Mouse (Mus musculus): ENCODE measurements around the gene Mycl.
A peak's percentile ranks its signal among the peaks of the same experiment; 100 is the strongest.
"Not testable (repeated sequence)": the region's sequence is repeated elsewhere in the genome, so short reads cannot be mapped to it uniquely, and the experiment has no call there.

Gene Mycl

DNA sequence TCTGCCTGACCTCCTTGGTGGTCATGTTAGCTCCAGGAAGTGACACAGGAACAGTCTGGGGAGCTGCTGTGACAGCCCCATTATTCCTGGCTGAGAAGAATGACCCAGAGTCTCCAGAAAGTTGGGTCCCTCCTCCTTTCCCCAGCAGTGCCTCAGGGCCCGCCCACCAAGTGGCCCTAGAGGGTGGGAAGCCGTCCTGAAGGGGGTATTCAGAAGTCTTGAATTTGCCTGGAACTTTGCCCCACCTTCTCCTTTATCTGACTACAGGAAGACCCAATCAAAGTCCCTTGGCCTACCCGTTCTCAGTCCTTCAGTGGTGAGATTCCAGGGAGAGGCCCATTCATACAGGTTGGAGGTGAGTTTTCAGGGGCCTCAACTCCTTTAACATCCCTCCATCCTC, 13.5 kb upstream of the Mycl start:
- no peak for DNase-seq

DNA sequence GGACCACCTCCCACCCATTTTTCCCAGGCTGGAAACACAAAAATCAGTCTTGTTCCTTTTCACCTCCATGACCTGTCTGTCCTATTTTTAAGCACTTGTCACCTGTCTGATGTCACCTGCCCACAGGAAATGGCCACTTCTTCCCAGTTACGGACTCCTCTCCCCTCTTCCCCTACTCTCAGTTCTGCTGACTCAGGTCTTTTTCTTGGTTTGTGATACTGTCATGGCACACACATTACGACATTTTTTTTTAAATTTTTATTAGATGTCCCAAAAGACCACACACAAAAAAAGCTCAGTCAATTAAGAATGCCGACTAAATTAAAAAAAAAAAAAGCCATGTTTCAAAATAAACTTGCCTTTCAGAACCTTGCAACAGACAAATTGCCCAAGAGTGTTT, 12.9 kb upstream of the Mycl start:
- DNase-seq = no peak

DNA sequence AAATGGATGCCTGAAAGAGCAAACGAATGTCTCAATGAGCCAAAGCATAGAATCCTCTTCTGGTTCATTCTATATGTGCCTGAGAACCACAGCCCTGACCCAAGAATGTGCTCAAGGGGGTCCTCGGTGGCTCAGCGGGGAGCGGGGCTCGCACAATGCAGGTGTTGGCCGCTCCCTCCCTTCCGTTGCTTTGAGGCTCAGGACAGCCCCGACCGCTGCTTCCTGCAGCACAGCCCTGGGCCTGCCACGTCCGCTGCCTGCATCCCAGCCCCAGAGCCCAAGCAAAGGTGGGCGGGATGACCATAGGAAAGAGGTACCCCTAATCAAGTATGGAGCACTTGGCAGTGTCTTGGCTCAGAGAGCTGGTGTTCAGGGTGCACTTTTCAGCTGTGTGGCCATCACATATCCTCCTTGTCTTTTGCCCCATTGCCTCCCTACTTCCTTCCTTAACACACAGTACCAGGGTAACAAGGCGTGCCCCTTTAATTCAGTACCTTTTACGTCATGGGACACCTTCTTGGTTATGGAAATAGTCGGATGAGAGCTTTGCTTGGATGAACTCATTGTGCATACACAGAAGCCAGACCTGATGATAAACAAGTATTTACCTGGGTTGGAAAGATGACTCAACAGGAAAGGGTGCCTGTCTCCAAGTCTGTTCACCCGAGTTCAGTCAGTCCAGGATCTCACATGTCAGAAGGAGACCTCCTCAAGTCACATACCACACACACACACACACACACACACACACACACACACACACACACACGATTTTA, 11.8 kb upstream of the Mycl start:
- DNase-seq = peak; percentile 70

DNA sequence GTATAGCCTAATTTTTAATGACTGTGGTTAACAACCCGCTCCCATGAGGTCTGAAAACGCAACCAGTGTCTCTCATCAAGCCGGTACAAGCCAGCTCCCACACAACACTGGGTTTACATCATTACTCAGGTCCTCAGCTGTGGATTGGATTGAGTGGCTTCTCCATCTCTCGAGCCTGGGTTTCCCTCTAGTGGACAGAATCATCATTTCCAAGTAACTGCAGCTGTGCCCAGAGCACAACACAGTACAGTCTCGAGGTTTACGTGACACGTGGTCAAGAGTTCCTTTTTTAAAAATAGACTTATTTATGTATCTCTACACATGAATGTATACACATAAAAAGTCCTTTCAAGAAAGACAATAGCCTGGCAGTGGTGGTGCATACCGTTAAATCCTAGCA, 10.3 kb upstream of the Mycl start:
- DNase-seq = peak; percentile 63

DNA sequence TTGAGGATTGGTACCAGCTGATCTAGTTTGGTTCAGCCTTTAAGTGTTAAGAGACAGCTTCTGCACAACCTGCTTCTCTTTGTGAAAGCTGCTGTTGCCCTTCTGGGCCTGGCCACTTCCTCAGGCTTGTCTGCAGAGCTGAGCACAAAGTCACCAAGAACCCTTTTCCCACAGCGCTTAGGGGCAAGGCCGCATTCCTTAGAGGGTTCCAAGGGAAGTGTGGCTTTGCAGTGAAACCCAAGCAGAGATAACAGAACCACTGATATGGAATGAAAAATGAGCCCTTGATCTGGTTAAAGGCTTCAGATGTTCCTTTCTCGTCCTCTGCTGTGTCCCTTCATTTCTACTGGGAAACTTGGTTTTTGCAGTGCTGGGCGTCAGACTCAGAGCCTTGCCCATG, 8.0 kb upstream of the Mycl start:
- no peak for DNase-seq

DNA sequence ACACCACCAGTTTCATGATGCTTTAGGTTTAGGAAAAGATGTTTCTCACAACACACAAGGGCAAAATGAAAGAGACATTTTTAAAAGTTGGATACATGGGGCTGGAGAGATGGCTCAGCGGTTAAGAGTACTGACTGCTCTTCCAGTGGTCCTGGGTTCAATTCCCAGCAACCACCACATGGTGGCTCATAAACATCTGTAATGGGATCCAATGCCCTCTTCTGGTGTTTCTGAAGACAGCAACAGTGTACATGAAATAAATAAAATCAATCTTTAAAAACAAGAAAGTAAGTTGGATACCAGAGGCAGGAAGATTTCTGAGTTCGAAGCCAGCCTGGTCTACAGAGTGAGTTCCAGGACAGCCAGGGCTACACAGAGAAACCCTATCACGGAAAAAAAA, 7.4 kb upstream of the Mycl start:
- peak; percentile 27 for DNase-seq

DNA sequence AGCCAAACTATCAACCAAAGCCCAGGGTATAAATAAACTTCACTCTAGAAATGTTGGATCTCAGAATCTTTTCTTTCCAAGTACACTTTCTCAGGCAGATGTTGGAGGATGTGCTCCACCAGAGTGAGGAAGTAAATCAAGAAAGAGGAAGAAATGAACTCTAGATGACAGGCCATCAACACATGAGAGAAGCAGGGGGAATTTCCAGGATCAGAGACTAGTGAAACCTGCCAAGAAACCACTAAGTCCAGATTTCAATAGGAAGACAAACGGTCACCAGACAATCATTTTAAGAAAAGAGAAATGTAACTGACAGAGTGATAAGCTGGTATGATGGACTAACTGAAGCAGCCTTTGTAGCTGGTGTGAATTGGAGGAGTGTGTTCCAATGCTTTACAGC, 4.3 kb upstream of the Mycl start:
- no peak for DNase-seq

DNA sequence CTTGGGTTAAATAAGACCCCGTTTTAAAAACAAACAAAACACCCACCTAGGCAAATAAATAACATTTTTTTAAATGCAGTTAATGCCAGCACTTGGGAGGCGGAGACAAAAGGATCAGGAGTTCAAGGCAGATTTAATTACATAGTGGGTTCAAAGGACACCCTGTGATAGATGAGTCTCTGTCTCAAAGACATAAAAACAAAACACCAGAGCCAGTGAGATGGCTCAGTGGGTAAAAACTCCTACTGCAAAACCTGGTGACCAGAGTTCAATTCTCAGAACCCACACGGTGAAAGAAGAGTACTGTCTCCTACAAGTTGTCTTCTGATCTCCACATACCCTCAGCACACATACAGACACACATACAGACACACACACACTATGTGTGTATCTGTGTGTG, 3.2 kb upstream of the Mycl start:
- DNase-seq = no peak

DNA sequence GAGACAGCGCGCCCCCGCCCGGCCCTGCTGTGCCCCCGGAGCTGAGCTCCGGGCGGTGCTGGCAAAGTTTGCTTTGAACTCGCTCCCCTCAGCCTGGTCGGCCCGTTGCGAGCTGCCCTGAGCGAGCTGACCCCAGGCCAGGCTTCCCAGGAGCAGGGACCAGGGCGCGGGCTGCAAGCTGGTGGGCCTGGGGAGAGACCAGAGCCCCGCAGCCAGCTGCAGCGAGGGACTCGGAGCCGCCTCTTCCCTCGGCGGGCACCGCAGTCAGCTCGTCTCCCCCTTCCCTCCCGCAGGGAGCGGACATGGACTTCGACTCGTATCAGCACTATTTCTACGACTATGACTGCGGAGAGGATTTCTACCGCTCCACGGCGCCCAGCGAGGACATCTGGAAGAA, 767 bp downstream of the Mycl start:
- DNase-seq = peak; percentile 46

DNA sequence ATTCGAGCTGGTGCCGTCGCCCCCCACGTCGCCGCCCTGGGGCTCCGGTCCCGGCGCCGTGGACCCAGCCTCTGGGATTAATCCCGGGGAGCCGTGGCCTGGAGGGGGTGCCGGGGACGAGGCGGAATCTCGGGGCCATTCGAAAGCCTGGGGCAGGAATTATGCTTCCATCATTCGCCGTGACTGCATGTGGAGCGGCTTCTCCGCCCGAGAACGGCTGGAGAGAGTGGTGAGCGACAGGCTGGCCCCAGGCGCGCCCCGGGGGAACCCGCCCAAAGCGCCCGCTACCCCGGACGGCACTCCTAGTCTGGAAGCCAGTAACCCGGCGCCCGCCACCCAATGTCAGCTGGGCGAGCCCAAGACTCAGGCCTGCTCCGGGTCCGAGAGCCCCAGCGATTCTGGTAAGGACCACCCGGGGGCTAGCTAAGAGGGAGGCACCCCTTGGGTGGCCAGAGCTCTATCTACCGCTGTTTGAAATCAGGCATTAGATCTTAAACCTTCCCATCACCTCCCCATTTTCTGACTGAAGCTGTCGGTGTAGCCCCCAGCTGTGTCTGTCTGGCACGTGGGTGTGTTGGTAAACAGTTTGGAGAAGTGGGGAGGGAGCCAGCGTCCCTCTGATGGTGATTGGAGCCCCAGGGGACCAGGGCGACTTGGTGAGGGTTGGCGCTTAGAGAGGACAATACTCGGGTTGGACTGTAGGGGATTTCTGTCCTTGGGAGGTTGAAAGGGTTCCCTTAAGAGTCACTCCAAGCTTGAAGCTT, 1.3 kb downstream of the Mycl start:
- DNase-seq = peak; percentile 17

DNA sequence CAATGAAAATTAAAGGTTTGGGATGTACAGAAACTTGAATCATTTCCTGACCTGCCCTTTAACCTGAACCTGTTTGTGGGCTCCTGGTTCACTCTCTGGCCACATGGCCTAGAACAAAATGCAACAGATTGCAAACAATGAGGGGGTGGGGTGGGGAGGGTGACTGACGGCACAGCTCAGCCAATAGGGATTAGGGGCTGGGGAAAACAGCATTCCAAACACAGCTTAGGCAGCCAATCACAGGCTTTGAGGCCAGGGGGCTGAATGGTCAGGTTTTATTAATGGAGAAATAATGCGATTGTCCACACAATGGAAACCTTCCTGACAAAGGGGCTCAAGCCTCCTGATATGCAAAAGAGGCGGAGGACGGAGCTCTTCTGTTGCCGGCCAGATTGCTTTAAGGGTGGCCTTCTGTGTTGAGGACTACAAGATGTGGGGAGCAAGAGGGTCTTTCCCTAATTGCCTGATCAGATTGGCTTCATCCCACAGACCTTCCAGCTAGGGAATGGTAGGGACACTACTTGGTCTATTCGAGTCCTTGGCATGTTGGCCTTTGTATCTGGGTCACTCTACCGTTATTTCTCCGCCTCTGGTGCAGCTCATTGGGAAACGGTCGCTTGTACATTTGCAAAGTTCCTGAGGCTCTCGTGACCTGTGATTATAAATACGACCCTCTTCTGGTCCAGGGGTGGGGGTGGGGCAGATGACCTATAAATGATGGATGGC, 3.2 kb downstream of the Mycl start:
- no peak for DNase-seq

DNA sequence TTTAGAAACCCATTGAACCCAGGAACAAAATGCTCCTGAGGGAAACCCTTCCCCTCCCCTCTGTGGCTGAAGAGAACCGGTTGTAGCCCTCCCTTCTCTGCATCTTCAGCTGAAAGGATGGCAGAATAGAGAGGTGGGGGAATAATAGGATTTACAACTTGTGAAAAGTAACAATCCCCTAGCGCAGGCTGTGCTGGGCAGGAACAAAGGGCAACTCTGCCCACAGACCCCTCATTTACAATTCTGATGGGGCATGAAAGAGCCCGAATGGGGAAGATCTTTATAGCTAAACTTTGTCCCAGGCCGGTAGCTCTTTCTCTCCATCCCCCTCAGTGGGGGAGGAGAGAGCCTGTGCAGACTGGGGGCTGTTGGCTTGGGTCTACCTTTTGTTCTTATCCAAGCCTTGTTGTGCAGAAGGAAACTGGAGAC, 3.8 kb downstream of the Mycl start:
- DNase-seq = no peak

DNA sequence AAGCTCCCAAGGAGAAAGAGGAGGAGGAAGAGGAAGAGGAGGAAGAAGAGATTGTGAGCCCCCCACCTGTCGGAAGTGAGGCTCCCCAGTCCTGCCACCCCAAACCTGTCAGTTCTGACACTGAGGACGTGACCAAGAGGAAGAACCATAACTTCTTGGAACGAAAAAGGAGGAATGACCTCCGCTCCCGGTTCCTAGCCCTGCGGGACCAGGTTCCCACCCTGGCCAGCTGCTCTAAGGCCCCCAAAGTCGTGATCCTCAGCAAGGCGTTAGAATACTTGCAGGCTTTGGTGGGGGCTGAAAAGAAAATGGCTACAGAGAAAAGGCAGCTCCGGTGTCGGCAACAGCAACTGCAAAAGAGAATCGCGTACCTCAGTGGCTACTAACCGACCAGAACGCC, 4.7 kb downstream of the Mycl start:
- DNase-seq = no peak

DNA sequence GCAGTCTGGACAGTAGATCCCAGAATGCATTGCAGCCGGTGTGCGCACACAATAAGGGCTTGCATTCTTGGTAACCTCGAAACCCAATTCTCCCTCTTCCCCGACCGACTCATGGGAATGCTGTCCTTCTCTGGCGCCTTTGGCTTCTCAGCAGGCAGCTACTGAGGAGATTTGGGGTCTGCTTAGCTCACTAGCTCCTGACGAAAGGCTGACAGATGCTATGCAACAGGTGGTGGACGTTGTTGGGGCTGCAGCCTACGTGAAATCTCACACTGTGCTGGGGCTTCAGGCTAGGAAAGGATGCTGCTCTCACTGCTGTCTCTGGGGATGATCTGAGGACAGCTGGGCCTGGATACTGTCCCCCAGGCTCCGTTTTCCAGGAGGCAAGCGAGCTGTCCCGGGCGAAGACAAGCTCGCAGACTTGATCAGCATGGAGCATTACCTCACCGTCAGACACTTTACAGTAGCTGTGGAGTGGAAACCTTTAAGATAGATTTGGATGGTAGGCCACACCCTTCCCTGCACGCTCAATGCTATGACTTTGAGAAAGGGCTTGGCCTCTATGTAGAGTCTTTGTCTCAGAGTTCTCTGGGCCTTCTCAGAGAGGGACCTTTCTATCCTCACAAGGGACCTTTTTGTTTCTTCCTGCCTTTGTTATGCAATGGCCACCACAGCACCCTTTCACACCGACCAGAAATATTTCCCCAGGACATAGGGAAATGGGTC, 5.3 kb downstream of the Mycl start:
- no peak for DNase-seq

DNA sequence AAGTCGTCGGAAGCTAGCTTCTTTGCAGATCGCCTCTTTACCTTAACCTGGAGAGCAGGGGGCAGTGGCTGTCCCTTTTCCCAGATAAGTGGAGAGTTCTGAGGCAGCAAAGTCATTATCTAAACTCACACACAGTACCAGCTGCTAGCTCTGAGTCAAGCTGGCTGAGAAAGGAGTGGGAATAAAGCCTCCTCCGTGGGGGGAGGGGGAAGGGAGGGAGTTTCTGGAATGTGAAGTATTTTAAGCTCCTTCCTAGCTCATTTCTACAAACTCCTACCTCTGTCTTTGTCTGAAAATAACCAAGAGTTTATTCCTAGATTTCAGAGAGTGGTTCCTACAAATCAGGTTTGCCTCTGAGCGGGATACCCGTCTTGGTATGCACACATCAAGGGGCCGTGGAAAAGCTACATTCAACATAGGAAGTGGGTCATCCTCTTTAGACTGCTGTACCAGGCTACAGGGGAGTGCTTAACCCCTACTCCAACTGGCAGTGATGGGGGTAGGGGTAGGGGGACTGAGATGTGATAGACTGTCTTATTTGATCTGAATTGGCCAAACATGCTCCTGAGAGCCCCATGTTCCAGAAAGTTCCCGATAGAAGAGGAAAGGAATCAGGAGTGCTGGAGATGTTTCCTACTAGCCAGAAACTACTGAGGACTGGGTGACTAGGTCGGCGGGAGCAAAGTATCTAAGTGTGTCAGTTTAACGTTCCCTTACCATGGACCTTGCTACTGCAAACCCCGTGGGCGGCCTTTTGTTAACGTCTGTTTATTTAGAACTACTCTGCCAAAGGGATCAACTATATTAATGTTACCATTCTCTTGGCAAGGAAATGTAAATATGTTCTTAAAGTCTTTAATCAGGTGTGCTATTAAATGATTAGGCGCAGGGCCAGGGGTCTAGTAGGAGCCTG, 9.9 kb downstream of the Mycl start:
- DNase-seq = no peak

DNA sequence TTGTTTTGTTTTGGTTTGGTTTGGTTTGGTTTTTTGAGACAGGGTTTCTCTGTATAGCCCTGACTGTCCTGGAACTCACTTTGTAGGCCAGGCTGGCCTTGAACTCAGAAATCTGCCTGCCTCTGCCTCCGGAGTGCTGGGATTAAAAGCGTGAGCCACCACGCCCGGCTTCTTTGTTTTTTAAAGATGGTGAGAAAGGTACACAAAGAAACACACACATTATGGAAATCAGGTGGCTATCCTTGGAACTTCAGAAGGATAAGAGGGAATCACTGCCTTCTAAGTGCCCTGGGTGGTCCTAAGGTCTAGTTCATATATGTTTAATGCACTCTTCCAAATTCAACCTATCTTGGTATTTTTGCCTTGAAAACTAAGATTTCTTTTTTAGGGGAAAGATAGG, 17.0 kb downstream of the Mycl start:
- DNase-seq = not testable (repeated sequence)

DNA sequence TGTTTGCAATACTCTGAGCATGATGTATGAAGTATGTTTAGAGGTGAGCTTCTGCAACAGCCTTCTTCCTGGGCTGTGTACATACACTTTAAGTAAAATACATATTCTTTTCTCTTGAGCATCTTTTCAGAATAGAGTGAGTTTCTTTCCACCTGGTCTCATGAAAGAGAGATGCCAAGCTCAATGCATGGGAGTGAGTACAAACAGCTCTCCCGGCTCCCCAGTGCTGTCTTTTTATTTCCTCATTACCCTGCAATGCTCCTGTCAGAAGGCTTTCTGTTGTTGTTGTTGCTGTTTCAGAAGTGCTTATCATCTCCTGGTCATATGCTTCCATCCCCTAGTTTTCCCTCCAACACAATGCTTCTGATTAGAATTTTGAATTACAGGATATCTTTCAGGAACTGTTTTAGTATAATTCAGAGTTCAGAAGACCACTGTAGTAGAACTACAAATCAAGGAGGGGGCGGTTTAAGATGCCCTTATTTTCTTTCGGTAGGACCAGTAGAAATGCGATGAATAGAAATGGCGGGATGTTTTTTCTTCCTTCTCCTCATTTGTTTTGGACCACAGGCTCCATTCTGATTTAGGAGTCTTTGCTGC, 18.0 kb downstream of the Mycl start:
- no peak for DNase-seq

DNA sequence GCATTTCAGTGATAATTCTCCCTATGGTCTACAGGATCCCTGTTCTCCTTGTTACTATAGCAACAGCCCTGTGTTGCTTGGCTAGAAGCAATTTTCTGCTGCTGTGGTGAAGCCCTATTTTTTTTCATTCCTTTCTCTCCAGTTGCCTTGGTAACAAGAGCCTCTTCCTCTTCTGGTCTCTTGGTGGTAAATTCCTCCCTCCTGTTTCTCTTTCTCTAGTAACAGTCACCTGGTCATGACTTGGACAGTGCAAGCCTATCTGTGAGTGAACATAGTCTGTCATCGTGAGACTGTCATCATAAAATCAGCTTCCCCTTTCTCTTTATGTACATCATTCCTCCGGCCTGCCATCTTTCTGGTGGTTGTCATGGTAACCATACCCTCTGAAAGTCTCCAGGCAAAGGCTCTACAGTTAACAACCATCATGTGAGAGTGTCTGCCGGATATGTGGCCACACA, 18.5 kb downstream of the Mycl start:
- DNase-seq = no peak

DNA sequence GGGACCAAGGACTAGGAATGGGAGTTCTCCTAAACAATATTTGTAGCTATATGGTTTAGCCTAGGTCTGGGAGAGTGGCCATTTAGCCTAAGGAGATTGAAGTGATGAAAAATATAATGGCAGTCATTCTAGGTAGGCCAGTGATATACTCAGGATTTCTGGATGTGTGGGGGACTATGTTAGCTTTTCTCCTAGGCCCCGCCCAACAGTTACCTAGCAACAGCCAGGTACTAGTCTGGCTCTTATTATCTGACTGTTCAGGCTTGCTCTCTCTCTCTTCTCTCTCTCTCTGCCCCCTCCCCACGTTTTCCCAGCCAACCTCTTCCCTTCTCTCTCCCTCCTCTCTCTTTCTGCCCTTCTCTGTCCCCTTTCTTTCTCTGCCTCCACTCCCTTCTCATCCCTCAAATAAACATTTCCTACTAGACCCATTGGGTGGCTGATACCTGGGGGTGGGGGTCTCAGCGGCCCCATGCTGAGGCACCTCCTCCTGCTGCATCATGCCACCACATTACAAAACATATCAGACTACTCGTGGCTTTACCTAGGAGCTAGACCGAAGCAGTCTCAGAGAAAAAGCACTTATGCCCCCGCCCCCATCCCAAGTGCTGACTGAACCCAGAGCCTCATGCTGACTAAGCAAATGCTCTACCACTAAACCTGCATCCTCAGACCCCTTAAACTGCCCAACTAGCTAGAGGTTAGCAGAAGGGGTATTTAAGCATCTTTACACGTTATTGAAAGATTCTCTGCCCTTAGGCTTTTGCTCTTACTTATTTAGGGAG, 19.2 kb downstream of the Mycl start:
- no peak for DNase-seq

DNA sequence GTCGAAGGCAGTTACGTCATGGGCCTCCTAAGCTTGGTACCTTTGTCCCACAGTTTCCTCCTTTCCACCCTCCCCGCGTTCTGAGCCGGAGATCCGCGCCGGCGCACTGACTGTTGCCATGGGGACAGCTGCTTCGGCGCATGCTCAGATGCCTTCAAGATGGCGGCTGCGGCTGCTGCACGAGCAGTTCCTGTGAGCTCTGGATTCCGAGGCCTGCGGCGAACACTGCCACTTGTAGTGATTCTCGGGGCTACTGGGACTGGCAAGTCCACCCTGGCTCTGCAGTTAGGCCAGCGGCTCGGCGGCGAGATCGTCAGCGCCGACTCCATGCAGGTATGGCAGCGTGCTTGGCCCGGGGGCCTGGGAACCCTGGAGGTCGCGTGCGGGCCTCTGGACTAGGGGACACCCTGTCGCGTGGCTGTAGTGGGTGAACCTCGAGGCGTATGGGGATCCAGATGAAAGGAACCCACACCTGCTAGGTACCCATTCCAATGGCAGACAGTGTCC, 21.1 kb downstream of the Mycl start, which contains the start of gene Trit1:
Gene Trit1 (plus strand): TSS at position 147 of the 507 bp plus-strand sequence.
- DNase-seq = peak; percentile 95
